Mouse (Mus musculus) liver, embryonic 14.5 days (tissue): Measurements from ENCODE around the gene 9930021J03Rik. TPM values are rescaled to one million over a fixed set of nuclear protein-coding genes. Genes with fewer than 3 reads are reported as not detected.

Experiments used
- ATAC-seq: fragments of 200-750 bp; cut with Nextera tagmentation; 2 replicates; pipeline ENCODE4 v1.8.0; 2017; ENCODE audit warnings: moderate number of reproducible peaks, mild to moderate bottlenecking, moderate library complexity; ENCODE audit not compliant: insufficient read depth
- DNase-seq, 3 experiments: peaks; one replicate each; pipeline ENCODE4 v3.0.0-alpha.2; 2012 to 2013; ENCODE audit warnings: low read depth in 3 of 3, low spot score in 3 of 3
- H3K27ac ChIP-seq: fragments of 300-500 bp; sonication (generic); 2 replicates; pipeline ENCODE4 v1.5.1; 2014; ENCODE audit warnings: moderate library complexity, mild to moderate bottlenecking, control low read depth, inconsistent platforms
- H3K27me3 ChIP-seq: fragments of 300-500 bp; sonication (generic); 2 replicates; pipeline ENCODE4 v1.6.1; 2014; ENCODE audit warnings: mild to moderate bottlenecking, low read length, moderate library complexity; ENCODE audit not compliant: control insufficient read depth, insufficient read depth
- H3K36me3 ChIP-seq: fragments of 300-500 bp; sonication (generic); replicated peaks from 2 replicates; pipeline ENCODE4 v1.6.1; 2014; ENCODE audit warnings: low read depth; ENCODE audit not compliant: control insufficient read depth, insufficient read depth
- H3K4me1 ChIP-seq, 2 experiments: fragments of 200-500 bp in 1 of 2; fragments of 300-500 bp in 1 of 2; sonication (generic) in 1 of 2; replicated peaks; 2 replicates each; pipeline ENCODE4 v1.6.1; 2012 to 2014; ENCODE audit warnings: antibody characterized with exemption in 1 of 2, inconsistent platforms in 1 of 2, low read length in 1 of 2; ENCODE audit not compliant: control insufficient read depth in 2 of 2, insufficient read depth in 2 of 2
- H3K4me2 ChIP-seq: fragments of 300-500 bp; sonication (generic); 2 replicates; pipeline ENCODE4 v1.6.1; 2014; ENCODE audit warnings: low read depth, mild to moderate bottlenecking, control low read depth, moderate library complexity
- H3K4me3 ChIP-seq, 2 experiments: fragments of 200-500 bp in 1 of 2; fragments of 300-500 bp in 1 of 2; sonication (generic) in 1 of 2; 2 replicates each; pipeline ENCODE4 v1.5.1; 2012 to 2014; ENCODE audit warnings: low read depth in 2 of 2, low read length in 2 of 2, mild to moderate bottlenecking in 2 of 2, control low read depth in 1 of 2, inconsistent platforms in 1 of 2, moderate library complexity in 1 of 2; ENCODE audit not compliant: insufficient read depth in 1 of 2
- H3K9ac ChIP-seq: fragments of 300-500 bp; sonication (generic); replicated peaks from 2 replicates; pipeline ENCODE4 v1.6.1; 2014; ENCODE audit warnings: mild to moderate bottlenecking, control low read depth, moderate library complexity
- H3K9me3 ChIP-seq: fragments of 300-500 bp; sonication (generic); 2 replicates; pipeline ENCODE4 v1.6.1; 2016; ENCODE audit warnings: low read length, mixed read lengths; ENCODE audit not compliant: control insufficient read depth
- CTCF ChIP-seq: IDR thresholded peaks from 2 replicates; pipeline ENCODE4 v1.5.1; 2016; ENCODE audit warnings: antibody characterized with exemption, low read depth, control low read depth
- EP300 ChIP-seq: IDR thresholded peaks from 2 replicates; pipeline ENCODE4 v1.6.1; 2016; ENCODE audit warnings: antibody characterized with exemption, low read depth
- WGBS: fragments of 180-500 bp; shearing (Covaris S2); extraction: QIAGEN DNeasy Blood & Tissue Kit; methylation state at CpG from one replicate; pipeline ENCODE4 v1.1.7; 2014; ENCODE audit not compliant: insufficient replicate concordance; 5-methylcytosine and 5-hydroxymethylcytosine counted together
- polyA plus RNA-seq, 2 experiments: library from polyadenylated mRNA; depleted of rRNA in 1 of 2; stranded (reverse) in 1 of 2; unstranded in 1 of 2; fragments of >200 nt; fragmentation: Nextera tagmentation in 1 of 2; extraction: Ambion mirVana in 1 of 2; gene quantifications; 2 replicates each; pipeline versions ENCODE4 v1.2.1 to v1.2.3; 2012 to 2014

The 9930021J03Rik gene
- polyA plus RNA-seq, 2 experiments = 1.9 to 4.1 TPM

DNA sequence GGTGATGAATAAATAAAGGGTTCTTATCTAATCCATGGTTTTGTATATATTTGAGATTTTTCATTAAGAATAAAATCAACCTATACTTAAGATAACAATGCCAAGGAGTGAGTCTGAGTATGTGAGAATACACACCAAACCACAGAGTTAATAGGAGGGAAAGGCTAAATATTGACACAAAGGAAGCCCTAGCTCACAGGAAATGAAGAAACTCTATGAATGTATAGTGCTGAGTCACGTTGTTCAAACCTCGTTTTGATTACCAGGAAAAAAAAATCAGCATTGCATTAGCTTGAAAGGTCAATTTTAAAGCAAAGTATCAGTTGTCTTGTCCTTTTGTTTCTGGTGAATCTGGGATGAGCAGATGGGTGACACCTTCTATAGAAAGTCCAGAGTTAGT is 19.2 kb upstream of the 9930021J03Rik start:
- TF ChIP-seq CTCF (no peak), EP300 (no peak)

GRCm38 (mm10) chr19:29824034-29824700 is 18.4 kb upstream of the 9930021J03Rik start:
- Histone ChIP-seq H3K27ac (no peak overlapping the region), H3K27me3 (no peaks in the 10 kb centered on the region), H3K9me3 (no peaks in the 10 kb centered on the region), H3K36me3 (no peaks in the 10 kb centered on the region), H3K4me2 (no peak overlapping the region), H3K9ac (no peak overlapping the region), H3K4me1 (no peaks in the 10 kb centered on the region; a peak in 1 of 4 replicates), H3K4me3 (no peak overlapping the region)
- peak in 1 of 3 experiments; percentile 38 for DNase-seq
- TF ChIP-seq CTCF = peak; percentile 76
- no peak for TF ChIP-seq EP300
- WGBS = 47% methylated on average over 6 of the region's 6 CpGs
- no peak for ATAC-seq

More for the DNA sequence above, 19.2 kb upstream of the 9930021J03Rik start:
- Histone ChIP-seq H3K4me3 (no peak overlapping the region), H3K36me3 (no peaks in the 10 kb centered on the region), H3K9ac (no peak overlapping the region), H3K4me1 (no peaks in the 10 kb centered on the region; a peak in 1 of 4 replicates), H3K27me3 (no peaks in the 10 kb centered on the region), H3K9me3 (no peaks in the 10 kb centered on the region), H3K4me2 (no peak overlapping the region), H3K27ac (no peak overlapping the region)
- ATAC-seq (no peak), DNase-seq (no peak)
- WGBS = 3% methylated on average over 2 of the region's 2 CpGs

DNA sequence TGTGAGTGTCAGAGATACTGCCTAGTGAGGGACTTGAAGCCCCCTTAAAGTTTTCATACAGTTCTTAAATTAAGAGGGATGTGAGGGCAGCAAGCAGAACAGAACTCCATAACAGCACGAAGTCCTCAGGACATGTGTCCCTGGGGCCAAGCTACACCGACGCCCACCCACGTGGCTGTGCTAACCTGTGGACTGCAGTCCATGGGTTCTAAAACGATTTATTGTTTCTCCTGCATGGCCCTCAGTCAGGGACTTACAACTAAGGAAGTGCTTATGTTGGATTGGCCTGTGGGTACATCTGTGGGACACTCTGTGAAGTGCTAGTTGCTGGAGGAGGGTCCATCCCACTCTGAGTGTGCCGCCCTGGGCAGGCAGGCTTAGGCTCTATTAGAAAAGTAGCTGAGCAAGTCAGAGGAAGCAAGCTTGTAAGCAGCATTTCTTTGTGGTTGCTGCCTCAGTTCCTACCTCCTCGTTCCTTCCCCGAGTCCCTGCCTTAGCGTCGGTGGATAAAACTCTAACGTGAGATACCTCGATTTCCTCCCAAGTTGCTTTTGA is 17.7 kb upstream of the 9930021J03Rik start:
- no peak for TF ChIP-seq CTCF
- no peak for TF ChIP-seq EP300
- Histone ChIP-seq H3K4me1 (no peaks in the 10 kb centered on the region; a peak in 1 of 4 replicates), H3K4me2 (no peak overlapping the region), H3K27me3 (no peaks in the 10 kb centered on the region), H3K27ac (no peak overlapping the region), H3K36me3 (no peaks in the 10 kb centered on the region), H3K9me3 (no peaks in the 10 kb centered on the region), H3K9ac (no peak overlapping the region), H3K4me3 (no peak overlapping the region)
- DNase-seq (no peak), ATAC-seq (no peak)
- WGBS = 50% methylated on average over 12 of the region's 12 CpGs

DNA sequence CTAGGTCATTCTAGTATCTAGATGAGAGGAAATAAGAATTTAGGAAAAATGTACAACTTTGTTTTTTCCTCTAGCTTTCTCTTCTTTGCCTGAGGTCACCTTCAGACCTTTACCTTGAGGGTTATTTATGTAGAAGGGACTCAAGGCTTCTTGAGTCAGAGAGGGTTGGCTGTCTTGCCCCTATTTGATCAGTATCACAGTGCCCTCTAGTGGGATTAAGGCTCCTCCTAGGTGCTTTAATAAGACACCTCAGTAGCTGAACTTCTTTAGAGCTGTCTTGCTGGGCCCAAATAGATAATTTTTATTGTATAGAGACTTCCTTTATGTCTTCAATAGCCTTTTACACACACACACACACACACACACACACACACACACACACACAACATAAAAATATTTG is 15.2 kb upstream of the 9930021J03Rik start:
- no peaks in the 10 kb centered on the region; a peak in 1 of 4 replicates for H3K4me1 ChIP-seq
- no peaks in the 10 kb centered on the region for H3K27me3 ChIP-seq
- DNase-seq = peak in 1 of 3 experiments; percentile 45
- no peaks in the 10 kb centered on the region for H3K9me3 ChIP-seq
- no peak overlapping the region for H3K4me3 ChIP-seq
- TF ChIP-seq CTCF (peak; percentile 54), EP300 (no peak)
- no peak overlapping the region for H3K4me2 ChIP-seq
- ATAC-seq = no peak
- H3K27ac ChIP-seq = no peak overlapping the region
- no peaks in the 10 kb centered on the region for H3K36me3 ChIP-seq
- no peak overlapping the region for H3K9ac ChIP-seq

DNA sequence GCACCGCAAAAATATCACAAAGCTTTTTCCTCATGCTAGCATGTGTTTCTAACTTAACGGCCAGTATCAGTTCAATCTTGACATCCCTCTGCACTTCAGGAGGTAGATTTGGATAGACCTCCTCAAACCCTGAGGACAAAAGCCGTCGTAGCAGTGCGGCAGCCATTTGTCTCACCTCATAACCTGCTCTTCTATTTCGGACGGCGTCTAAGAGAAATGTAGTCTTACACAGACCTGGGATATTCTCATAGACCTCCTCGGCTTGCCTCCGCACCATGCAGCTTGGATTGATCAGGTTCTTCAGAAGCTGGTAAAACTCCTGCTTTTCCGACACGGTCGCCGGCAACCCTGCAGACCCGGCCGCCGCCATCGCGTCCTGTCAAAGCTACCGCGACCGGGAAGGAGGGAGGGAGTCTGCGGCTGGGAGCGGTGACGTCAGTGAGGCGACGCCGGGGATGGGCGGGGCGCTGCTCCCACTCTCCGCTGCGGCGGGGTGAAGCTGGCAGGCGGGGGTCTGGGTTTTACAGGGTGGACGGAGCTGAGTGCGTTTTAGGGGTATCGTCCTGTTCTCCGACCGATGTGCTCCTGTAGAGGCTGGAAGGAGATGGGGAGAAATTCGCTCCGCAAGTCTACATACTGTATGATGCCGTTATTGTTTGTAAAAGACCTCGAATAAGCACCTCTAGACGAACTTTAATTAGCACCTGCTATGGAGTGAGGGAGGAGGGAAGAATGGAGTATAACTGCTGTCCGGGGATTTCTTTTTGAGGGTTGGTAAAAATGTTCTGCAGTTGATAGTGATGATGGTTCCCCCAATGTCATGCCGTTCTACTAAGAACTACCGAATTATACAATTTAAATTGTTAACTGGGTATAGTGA is 7.0 kb upstream of the 9930021J03Rik start, which contains the start of gene Ranbp6:
TSS of gene Ranbp6 (minus strand) at position 394 of the 880 bp plus-strand sequence.
- Histone ChIP-seq H3K9me3 (no peaks in the 10 kb centered on the region), H3K9ac (peak within 1 kb of the TSS; percentile 82), H3K4me1 (peaks cover 4 to 8% of the 10 kb centered on the region in 2 experiments; a peak in 3 of 4 replicates), H3K27ac (no peak within 1 kb of the TSS), H3K4me2 (peak within 1 kb of the TSS; percentile 98), H3K27me3 (no peaks in the 10 kb centered on the region), H3K36me3 (peaks cover 4% of the 10 kb centered on the region), H3K4me3 (peak within 1 kb of the TSS; percentile 74 to 91)
- WGBS = 2% methylated on average over 47 of the region's 47 CpGs
- TF ChIP-seq EP300 (no peak), CTCF (no peak)
- ATAC-seq = peak; percentile 98
- peak; percentile 68 to 70 (median 69) for DNase-seq
